ENCODE assay signal across 8 mouse cellular contexts in the genomic region with DNA sequence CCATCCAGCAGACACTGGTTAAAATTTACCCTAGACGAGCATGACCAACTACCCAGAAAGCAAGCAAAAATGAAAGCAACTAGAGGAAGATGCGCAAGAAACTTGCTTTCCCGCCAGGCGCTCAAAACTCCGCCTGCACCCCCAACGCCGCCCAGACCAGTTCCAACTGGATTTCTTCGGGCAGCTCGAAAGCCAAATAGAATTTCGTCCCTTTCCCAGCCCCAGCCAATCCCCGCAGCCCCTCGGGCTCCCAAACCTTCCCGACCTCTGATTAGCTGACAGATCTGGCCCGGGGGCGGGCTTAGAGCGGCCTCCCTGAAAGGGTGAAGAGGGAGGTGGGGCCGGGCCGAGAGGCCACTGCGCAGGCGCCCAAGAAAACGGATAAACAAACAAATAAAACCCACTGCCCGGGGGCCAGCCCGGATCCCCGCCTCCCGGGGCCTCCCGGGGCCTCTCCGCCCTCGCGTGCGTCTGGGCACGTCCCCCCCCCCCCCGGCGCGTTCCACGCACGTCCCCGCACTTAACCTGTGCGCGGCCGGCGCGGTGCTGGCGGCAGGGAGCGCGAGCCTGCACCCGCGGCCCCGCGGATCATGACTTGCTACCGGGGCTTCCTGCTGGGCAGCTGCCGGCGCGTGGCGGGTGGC. TPM values are rescaled to one million over a fixed set of nuclear protein-coding genes. Genes with fewer than 3 reads are reported as not detected.
DNase-seq lines count a peak whose midpoint lies in the region; ATAC-seq and TF ChIP-seq lines count a peak whose summit lies in the region.

TSS of gene Nadk2 (plus strand) at position 349 of the 644 bp plus-strand sequence.

- peak within 1 kb of the TSS; percentile 98 for H3K27ac ChIP-seq in bone marrow, adult 2 months (ENCODE audit: control insufficient read depth, insufficient read depth, low read depth, low read length, poor library complexity)
- peak within 1 kb of the TSS; percentile 93 for H3K27ac ChIP-seq in embryonic facial prominence, embryonic 15.5 days (replicated peaks)
- peak within 1 kb of the TSS; percentile 92 for H3K27ac ChIP-seq in limb, embryonic 14.5 days (replicated peaks; ENCODE audit: low read depth, low read length)
- peak within 1 kb of the TSS; percentile 85 for H3K27ac ChIP-seq in midbrain, postnatal 0 days (ENCODE audit: low read depth, low read length)

- peak; percentile 100 for ATAC-seq in embryonic facial prominence, embryonic 15.5 days (ENCODE audit: insufficient number of reproducible peaks, low FRiP score, low TSS enrichment, low read depth)
- ATAC-seq in limb, embryonic 14.5 days (ENCODE audit: low FRiP score, low read depth), result peak; percentile 99
- ATAC-seq in midbrain, postnatal 0 days (ENCODE audit: low FRiP score), result peak; percentile 99

- TF ChIP-seq CTCF in bone marrow, adult 2 months (IDR thresholded peaks at IDR 0.05; ENCODE audit: control insufficient read depth, insufficient read depth, low read length), result no peak
- TF ChIP-seq CTCF in midbrain, postnatal 0 days (IDR thresholded peaks at IDR 0.05), result no peak

- peak within 1 kb of the TSS; percentile 81 for H3K9ac ChIP-seq in embryonic facial prominence, embryonic 15.5 days
- peak within 1 kb of the TSS; percentile 93 for H3K9ac ChIP-seq in limb, embryonic 14.5 days (ENCODE audit: low read depth, low read length, severe bottlenecking)
- H3K9ac ChIP-seq in midbrain, postnatal 0 days (replicated peaks; ENCODE audit: low read length, poor library complexity, severe bottlenecking), result peak within 1 kb of the TSS; percentile 91

- DNase-seq in 416B (ENCODE audit: low read depth), result peak; percentile 98
- DNase-seq in heart, adult 8-10 months (ENCODE audit: low spot score), result peak; percentile 99
- DNase-seq in kidney, adult 9 months, result peak; percentile 100
- peak; percentile 99 for DNase-seq in limb, embryonic 14.5 days (ENCODE audit: low spot score)
- DNase-seq in midbrain, postnatal 0 days (ENCODE audit: low spot score), result peak; percentile 99
- peak; percentile 96 for DNase-seq in spleen, postnatal 14 days (ENCODE audit: low spot score in 2 of 2)

- H3K4me3 ChIP-seq in bone marrow, adult 2 months (replicated peaks; ENCODE audit: control insufficient read depth, low read depth, low read length), result peak within 1 kb of the TSS; percentile 93
- H3K4me3 ChIP-seq in embryonic facial prominence, embryonic 15.5 days (replicated peaks), result peak within 1 kb of the TSS; percentile 93
- peak within 1 kb of the TSS; percentile 92 for H3K4me3 ChIP-seq in limb, embryonic 14.5 days (replicated peaks; ENCODE audit: low read length)
- H3K4me3 ChIP-seq in midbrain, postnatal 0 days (ENCODE audit: low read depth, low read length), result peak within 1 kb of the TSS; percentile 96

- no peaks in the 10 kb centered on the region for H3K36me3 ChIP-seq in embryonic facial prominence, embryonic 15.5 days
- H3K36me3 ChIP-seq in limb, embryonic 14.5 days (ENCODE audit: control insufficient read depth, insufficient read depth, low read length), result no peaks in the 10 kb centered on the region
- H3K36me3 ChIP-seq in midbrain, postnatal 0 days (ENCODE audit: insufficient read depth, low read length), result no peaks in the 10 kb centered on the region

- H3K4me1 ChIP-seq in bone marrow, adult 2 months (ENCODE audit: control insufficient read depth, insufficient read depth, low read length), result peaks cover 2% of the 10 kb centered on the region
- peaks cover 37% of the 10 kb centered on the region for H3K4me1 ChIP-seq in embryonic facial prominence, embryonic 15.5 days
- peaks cover 23% of the 10 kb centered on the region for H3K4me1 ChIP-seq in limb, embryonic 14.5 days (ENCODE audit: control insufficient read depth, insufficient read depth, low read length)
- H3K4me1 ChIP-seq in midbrain, postnatal 0 days (ENCODE audit: insufficient read depth, low read length), result no peaks in the 10 kb centered on the region

- H3K27me3 ChIP-seq in embryonic facial prominence, embryonic 15.5 days, result 0 out of 2 replicates have a peak, but pooled peaks cover 3% of the 10 kb centered on the region
- no peaks in the 10 kb centered on the region for H3K27me3 ChIP-seq in limb, embryonic 14.5 days (ENCODE audit: control insufficient read depth, insufficient read depth, low read length)
- H3K27me3 ChIP-seq in midbrain, postnatal 0 days (ENCODE audit: insufficient read depth, low read length), result peaks cover 3% of the 10 kb centered on the region; the same call in 1 of the 2 replicates

- H3K9me3 ChIP-seq in embryonic facial prominence, embryonic 15.5 days (replicated peaks), result no peaks in the 10 kb centered on the region
- no peaks in the 10 kb centered on the region for H3K9me3 ChIP-seq in limb, embryonic 14.5 days (ENCODE audit: control insufficient read depth, low read length)
- no peaks in the 10 kb centered on the region for H3K9me3 ChIP-seq in midbrain, postnatal 0 days (ENCODE audit: low read length)

- peak; percentile 48; the same call in 1 of the 2 replicates for TF ChIP-seq POLR2A in bone marrow, adult 2 months (IDR thresholded peaks at IDR 0.05; ENCODE audit: borderline replicate concordance, control insufficient read depth, low read depth, low read length)
- no peak for TF ChIP-seq POLR2A in limb, embryonic 14.5 days (IDR thresholded peaks at IDR 0.05; ENCODE audit: borderline replicate concordance, extremely low read depth, insufficient read depth, insufficient read length)

- H3K4me2 ChIP-seq in embryonic facial prominence, embryonic 15.5 days (replicated peaks), result peak within 1 kb of the TSS; percentile 67
- H3K4me2 ChIP-seq in limb, embryonic 14.5 days (replicated peaks; ENCODE audit: low read depth, low read length, severe bottlenecking), result peak within 1 kb of the TSS; percentile 79
- H3K4me2 ChIP-seq in midbrain, postnatal 0 days (ENCODE audit: low read depth, low read length, poor library complexity, severe bottlenecking), result peak within 1 kb of the TSS; percentile 82

- under 1% methylated on average over 54 of the region's 54 CpGs for WGBS in bone marrow, adult 2 months
- under 1% methylated on average over 52 of the region's 54 CpGs for WGBS in embryonic facial prominence, embryonic 15.5 days
- under 1% methylated on average over 24 of the region's 54 CpGs for WGBS in limb, embryonic 14.5 days
- WGBS in midbrain, postnatal 0 days, result under 1% methylated on average over 40 of the region's 54 CpGs

RNA-seq across cellular contexts. Expression of gene Nadk2, which starts in this region (rescaled TPM):
- polyA plus RNA-seq in bone marrow, adult 2 months (2011; ENCODE audit: insufficient read depth, insufficient read length, low replicate concordance, missing spikeins), result 57.6 and 70.0 TPM in 2 replicates
- 24.5 and 25.2 TPM in 2 replicates for polyA plus RNA-seq in embryonic facial prominence, embryonic 15.5 days (2015; fragmentation: Nextera tagmentation; extraction: Ambion mirVana)
- total RNA-seq in heart, adult 8-10 months (2022), result 10 to 100 TPM; 71.5 to 94.8 (median 72.6) TPM
- 29.2 and 31.6 TPM in 2 replicates for polyA plus RNA-seq in limb, embryonic 14.5 days (2012; rRNA removed)
- 26.7 and 28.2 TPM in 2 replicates for polyA plus RNA-seq in limb, embryonic 14.5 days (2014; fragmentation: Nextera tagmentation; extraction: Ambion mirVana)
- total RNA-seq in midbrain, postnatal 0 days (2014; rRNA removed), result 33.7 and 34.3 TPM in 2 replicates
- 28.9 and 29.9 TPM in 2 replicates for polyA plus RNA-seq in midbrain, postnatal 0 days (2015; fragmentation: Nextera tagmentation; extraction: Ambion mirVana)

Comparison
In these comparisons a context has a peak if more than half of its experiments do, and no peak if none do; other contexts are left out.
1. Peak in every context shown above with its lines: DNase-seq, ATAC-seq, H3K4me3 ChIP-seq and H3K27ac ChIP-seq.